Mouse (Mus musculus): ENCODE measurements around the gene Meis2. TPM values are rescaled to one million over a fixed set of nuclear protein-coding genes. Genes with fewer than 3 reads are reported as not detected.
A peak's percentile ranks its signal among the peaks of the same experiment; 100 is the strongest.

Meis2 gene
- polyA plus RNA-seq, 1 experiment from 2014 or later = 13.1 TPM

GRCm38 (mm10) chr2:116065057-116065456, 582 bp downstream of the Meis2 start:
- H3K36me3 ChIP-seq (ENCODE audit: control insufficient read depth, insufficient read depth) = no peaks in the 10 kb centered on the region
- ATAC-seq = no peak
- WGBS = 1% methylated on average over 10 of the region's 10 CpGs
- 0 out of 2 replicates have a peak overlapping the region, but pooled peaks have one; percentile 61 for H3K27ac ChIP-seq (ENCODE audit: low read depth, low read length)
- no peaks in the 10 kb centered on the region for H3K4me1 ChIP-seq (replicated peaks; ENCODE audit: control insufficient read depth, insufficient read depth, low read length)
- no peaks in the 10 kb centered on the region for H3K9me3 ChIP-seq (ENCODE audit: control insufficient read depth)
- peak overlapping the region; percentile 27 for H3K9ac ChIP-seq (ENCODE audit: low read depth, low read length)
- TF ChIP-seq CTCF (IDR thresholded peaks at IDR 0.05; ENCODE audit: low read depth) = no peak
- peaks cover 25% of the 10 kb centered on the region for H3K27me3 ChIP-seq (replicated peaks; ENCODE audit: control insufficient read depth, insufficient read depth, low read length)
- peak overlapping the region; percentile 75 for H3K4me2 ChIP-seq (replicated peaks; ENCODE audit: low read depth)
- peak overlapping the region; percentile 48 for H3K4me3 ChIP-seq (ENCODE audit: low read depth, low read length)

GRCm38 (mm10) chr2:116064521-116064920, 1.1 kb downstream of the Meis2 start:
- Histone ChIP-seq H3K9ac (ENCODE audit: low read depth, low read length) (peak overlapping the region; percentile 27), H3K27ac (ENCODE audit: low read depth, low read length) (peak overlapping the region; percentile 71), H3K4me1 (replicated peaks; ENCODE audit: control insufficient read depth, insufficient read depth, low read length) (no peaks in the 10 kb centered on the region), H3K9me3 (ENCODE audit: control insufficient read depth) (no peaks in the 10 kb centered on the region), H3K4me3 (ENCODE audit: low read depth, low read length) (peak overlapping the region; percentile 48), H3K36me3 (ENCODE audit: control insufficient read depth, insufficient read depth) (no peaks in the 10 kb centered on the region), H3K27me3 (replicated peaks; ENCODE audit: control insufficient read depth, insufficient read depth, low read length) (peaks cover 26% of the 10 kb centered on the region), H3K4me2 (replicated peaks; ENCODE audit: low read depth) (peak overlapping the region; percentile 75)
- no peak for TF ChIP-seq CTCF (IDR thresholded peaks at IDR 0.05; ENCODE audit: low read depth)
- 2% methylated on average over 20 of the region's 20 CpGs for WGBS
- ATAC-seq = no peak

GRCm38 (mm10) chr2:116063819-116064293, 1.8 kb downstream of the Meis2 start:
- peaks cover 21% of the 10 kb centered on the region for H3K27me3 ChIP-seq (replicated peaks; ENCODE audit: control insufficient read depth, insufficient read depth, low read length)
- H3K36me3 ChIP-seq (ENCODE audit: control insufficient read depth, insufficient read depth) = no peaks in the 10 kb centered on the region
- no peak for TF ChIP-seq CTCF (IDR thresholded peaks at IDR 0.05; ENCODE audit: low read depth)
- under 1% methylated on average over 37 of the region's 37 CpGs for WGBS
- peak overlapping the region; percentile 68 for H3K9ac ChIP-seq (ENCODE audit: low read depth, low read length)
- peak overlapping the region; percentile 48 for H3K4me3 ChIP-seq (ENCODE audit: low read depth, low read length)
- no peaks in the 10 kb centered on the region for H3K4me1 ChIP-seq (replicated peaks; ENCODE audit: control insufficient read depth, insufficient read depth, low read length)
- H3K9me3 ChIP-seq (ENCODE audit: control insufficient read depth) = no peaks in the 10 kb centered on the region
- H3K27ac ChIP-seq (ENCODE audit: low read depth, low read length) = peak overlapping the region; percentile 51
- peak overlapping the region; percentile 75 for H3K4me2 ChIP-seq (replicated peaks; ENCODE audit: low read depth)
- ATAC-seq = no peak

GRCm38 (mm10) chr2:116062761-116063441, 2.7 kb downstream of the Meis2 start:
- no peak for ATAC-seq
- Histone ChIP-seq H3K4me3 (ENCODE audit: low read depth, low read length) (peak overlapping the region; percentile 48), H3K4me2 (replicated peaks; ENCODE audit: low read depth) (peak overlapping the region; percentile 75), H3K27ac (ENCODE audit: low read depth, low read length) (peak overlapping the region; percentile 51), H3K9me3 (ENCODE audit: control insufficient read depth) (no peaks in the 10 kb centered on the region), H3K36me3 (ENCODE audit: control insufficient read depth, insufficient read depth) (no peaks in the 10 kb centered on the region), H3K27me3 (replicated peaks; ENCODE audit: control insufficient read depth, insufficient read depth, low read length) (peaks cover 26% of the 10 kb centered on the region), H3K9ac (ENCODE audit: low read depth, low read length) (peak overlapping the region; percentile 68), H3K4me1 (replicated peaks; ENCODE audit: control insufficient read depth, insufficient read depth, low read length) (no peaks in the 10 kb centered on the region)
- TF ChIP-seq CTCF (IDR thresholded peaks at IDR 0.05; ENCODE audit: low read depth) = no peak
- WGBS = 1% methylated on average over 36 of the region's 36 CpGs

GRCm38 (mm10) chr2:116062251-116062651, 3.4 kb downstream of the Meis2 start:
- peak overlapping the region; percentile 48 for H3K4me3 ChIP-seq (ENCODE audit: low read depth, low read length)
- ATAC-seq = no peak
- TF ChIP-seq CTCF (IDR thresholded peaks at IDR 0.05; ENCODE audit: low read depth) = no peak
- WGBS = under 1% methylated on average over 20 of the region's 20 CpGs
- peak overlapping the region; percentile 75 for H3K4me2 ChIP-seq (replicated peaks; ENCODE audit: low read depth)
- H3K27me3 ChIP-seq (replicated peaks; ENCODE audit: control insufficient read depth, insufficient read depth, low read length) = peaks cover 24% of the 10 kb centered on the region; the same call in 1 of the 2 replicates
- no peaks in the 10 kb centered on the region for H3K4me1 ChIP-seq (replicated peaks; ENCODE audit: control insufficient read depth, insufficient read depth, low read length)
- H3K9ac ChIP-seq (ENCODE audit: low read depth, low read length) = peak overlapping the region; percentile 68
- peak overlapping the region; percentile 51; the same call in 1 of the 2 replicates for H3K27ac ChIP-seq (ENCODE audit: low read depth, low read length)
- no peaks in the 10 kb centered on the region for H3K9me3 ChIP-seq (ENCODE audit: control insufficient read depth)
- no peaks in the 10 kb centered on the region for H3K36me3 ChIP-seq (ENCODE audit: control insufficient read depth, insufficient read depth)

GRCm38 (mm10) chr2:116061401-116062021, 4.1 kb downstream of the Meis2 start:
- H3K27me3 ChIP-seq (replicated peaks; ENCODE audit: control insufficient read depth, insufficient read depth, low read length) = peaks cover 24% of the 10 kb centered on the region; the same call in 1 of the 2 replicates
- H3K9ac ChIP-seq (ENCODE audit: low read depth, low read length) = peak overlapping the region; percentile 68
- H3K4me3 ChIP-seq (ENCODE audit: low read depth, low read length) = peak overlapping the region; percentile 48
- H3K4me1 ChIP-seq (replicated peaks; ENCODE audit: control insufficient read depth, insufficient read depth, low read length) = no peaks in the 10 kb centered on the region
- no peak for ATAC-seq
- H3K36me3 ChIP-seq (ENCODE audit: control insufficient read depth, insufficient read depth) = no peaks in the 10 kb centered on the region
- WGBS = 8% methylated on average over 28 of the region's 30 CpGs
- peak overlapping the region; percentile 75 for H3K4me2 ChIP-seq (replicated peaks; ENCODE audit: low read depth)
- TF ChIP-seq CTCF (IDR thresholded peaks at IDR 0.05; ENCODE audit: low read depth) = no peak
- H3K9me3 ChIP-seq (ENCODE audit: control insufficient read depth) = no peaks in the 10 kb centered on the region
- H3K27ac ChIP-seq (ENCODE audit: low read depth, low read length) = no peak overlapping the region
